Mouse (Mus musculus): Measurements from ENCODE around the gene Garnl3. TPM values are rescaled to one million over a fixed set of nuclear protein-coding genes. Genes with fewer than 3 reads are reported as not detected.

The Garnl3 gene
- total RNA-seq (2021) (1 to 10 TPM; 3.6 to 3.8 TPM), polyA plus RNA-seq (2012; rRNA removed) (1.9 and 2.3 TPM in 2 replicates)
- long read RNA-seq, partial matches to known transcripts: 3 of 5 reads
- long read RNA-seq, other reads (novel, unspliced or antisense): 2 of 5 reads

DNA sequence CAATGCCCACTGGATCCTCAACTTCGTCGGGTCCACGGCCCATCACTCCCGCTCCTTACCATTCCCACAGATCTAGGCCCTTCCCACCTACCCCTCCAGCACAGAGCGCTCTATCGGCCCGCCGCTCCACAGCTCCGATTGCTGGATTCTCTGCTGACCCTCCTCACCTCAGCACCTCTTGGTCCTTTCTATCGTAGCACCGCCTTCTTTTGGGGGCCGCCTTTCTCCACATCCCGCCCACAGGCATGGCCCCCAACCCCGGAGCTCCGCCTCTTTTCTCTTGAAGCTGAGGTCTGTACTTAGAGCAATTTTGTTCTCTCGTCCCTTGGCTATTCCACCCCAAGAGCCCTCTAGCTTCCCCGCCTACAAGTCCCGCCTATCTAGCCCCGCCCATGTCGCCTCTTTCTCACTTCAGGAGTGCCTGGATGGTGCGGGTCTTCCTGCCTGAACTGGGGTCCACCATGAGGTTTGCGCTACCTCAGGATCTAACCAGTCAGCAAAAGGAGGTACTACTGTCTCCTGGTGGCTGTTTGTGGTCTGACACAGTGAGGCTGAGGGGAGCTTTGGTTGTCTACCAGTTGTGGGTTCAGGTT, at the start of gene Garnl3:
Garnl3 (minus strand) TSS at position 155 of the 593 bp plus-strand sequence.
- peak within 1 kb of the TSS; percentile 89 for H3K4me3 ChIP-seq
- TF ChIP-seq POLR2A (IDR thresholded peaks at IDR 0.05; ENCODE audit: insufficient read depth, low read depth, low read length): 0 out of 2 replicates have a peak, but pooled peaks have one; percentile 8
- TF ChIP-seq EP300 (IDR thresholded peaks at IDR 0.05; ENCODE audit: insufficient read depth, low read depth, low read length): no peak
- TF ChIP-seq CTCF (IDR thresholded peaks at IDR 0.05): peak; percentile 81
- H3K36me3 ChIP-seq (ENCODE audit: control insufficient read depth, insufficient read depth, low read length): no peaks in the 10 kb centered on the region
- H3K9ac ChIP-seq (ENCODE audit: low read depth, low read length): peak within 1 kb of the TSS; percentile 36
- WGBS: 2% methylated on average over 22 of the region's 22 CpGs
- H3K4me1 ChIP-seq (ENCODE audit: control insufficient read depth, insufficient read depth, low read length): 0 out of 2 replicates have a peak, but pooled peaks cover 3% of the 10 kb centered on the region
- DNase-seq: peak; percentile 73 to 74
- no peaks in the 10 kb centered on the region for H3K27me3 ChIP-seq (ENCODE audit: control insufficient read depth, insufficient read depth, low read length)
- H3K27ac ChIP-seq: peak within 1 kb of the TSS; percentile 73
- H3K79me2 ChIP-seq (replicated peaks; ENCODE audit: control insufficient read depth, insufficient read depth, low read length): no peaks in the 10 kb centered on the region
- intact Hi-C loops (cut with DNase I): loop anchor here (5.0 kb wide), 2 partner anchors 109 to 149 kb away; partner anchors contain the start of gene Slc2a8

DNA sequence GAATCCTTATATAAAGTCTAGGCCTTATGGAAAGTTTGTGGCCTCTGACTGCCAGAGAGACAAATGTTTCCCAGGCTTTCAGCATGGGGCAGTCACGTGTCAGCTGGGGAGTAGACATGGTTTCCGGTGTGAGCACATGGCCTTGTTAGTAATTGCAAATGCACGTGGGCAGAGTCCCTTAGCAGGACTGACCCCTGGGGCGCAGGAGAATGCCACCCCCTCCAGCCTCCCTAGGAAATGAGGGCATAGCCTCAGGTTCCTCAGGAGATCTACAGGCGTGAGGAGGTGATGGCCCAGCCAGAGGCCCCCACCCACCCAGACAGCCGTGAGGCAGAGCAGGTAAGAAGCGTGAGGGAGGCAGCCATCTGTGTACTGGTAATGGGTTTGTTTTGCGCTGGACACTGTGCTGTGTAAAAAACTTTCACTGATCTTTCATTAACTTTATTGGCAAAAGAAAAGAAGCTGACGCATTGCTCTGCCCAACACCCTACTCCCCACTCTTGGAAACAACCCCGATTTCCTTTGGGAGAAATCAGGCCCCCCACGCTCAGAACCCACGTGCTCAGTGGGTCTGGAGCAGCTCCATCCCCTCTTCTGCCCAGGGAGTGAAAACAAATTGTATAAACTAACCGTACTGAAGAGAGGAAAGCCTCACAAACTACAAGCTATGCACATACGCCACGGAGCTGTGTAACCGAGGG, 48.6 kb upstream of the Garnl3 start:
- intact Hi-C loops (cut with DNase I): no loop called here
- Histone ChIP-seq H3K79me2 (replicated peaks; ENCODE audit: control insufficient read depth, insufficient read depth, low read length) (no peaks in the 10 kb centered on the region), H3K27me3 (ENCODE audit: control insufficient read depth, insufficient read depth, low read length) (no peaks in the 10 kb centered on the region), H3K9ac (ENCODE audit: low read depth, low read length) (no peak overlapping the region), H3K27ac (peak overlapping the region; percentile 30), H3K4me3 (no peak overlapping the region), H3K36me3 (ENCODE audit: control insufficient read depth, insufficient read depth, low read length) (no peaks in the 10 kb centered on the region), H3K4me1 (ENCODE audit: control insufficient read depth, insufficient read depth, low read length) (peaks cover 16% of the 10 kb centered on the region)
- TF ChIP-seq CTCF (IDR thresholded peaks at IDR 0.05) (no peak), EP300 (IDR thresholded peaks at IDR 0.05; ENCODE audit: insufficient read depth, low read depth, low read length) (peak; percentile 41; the same call in 1 of the 2 replicates), POLR2A (IDR thresholded peaks at IDR 0.05; ENCODE audit: insufficient read depth, low read depth, low read length) (no peak)
- DNase-seq: peak in 1 of 2 experiments; percentile 60
- WGBS: 55% methylated on average over 16 of the region's 16 CpGs

DNA sequence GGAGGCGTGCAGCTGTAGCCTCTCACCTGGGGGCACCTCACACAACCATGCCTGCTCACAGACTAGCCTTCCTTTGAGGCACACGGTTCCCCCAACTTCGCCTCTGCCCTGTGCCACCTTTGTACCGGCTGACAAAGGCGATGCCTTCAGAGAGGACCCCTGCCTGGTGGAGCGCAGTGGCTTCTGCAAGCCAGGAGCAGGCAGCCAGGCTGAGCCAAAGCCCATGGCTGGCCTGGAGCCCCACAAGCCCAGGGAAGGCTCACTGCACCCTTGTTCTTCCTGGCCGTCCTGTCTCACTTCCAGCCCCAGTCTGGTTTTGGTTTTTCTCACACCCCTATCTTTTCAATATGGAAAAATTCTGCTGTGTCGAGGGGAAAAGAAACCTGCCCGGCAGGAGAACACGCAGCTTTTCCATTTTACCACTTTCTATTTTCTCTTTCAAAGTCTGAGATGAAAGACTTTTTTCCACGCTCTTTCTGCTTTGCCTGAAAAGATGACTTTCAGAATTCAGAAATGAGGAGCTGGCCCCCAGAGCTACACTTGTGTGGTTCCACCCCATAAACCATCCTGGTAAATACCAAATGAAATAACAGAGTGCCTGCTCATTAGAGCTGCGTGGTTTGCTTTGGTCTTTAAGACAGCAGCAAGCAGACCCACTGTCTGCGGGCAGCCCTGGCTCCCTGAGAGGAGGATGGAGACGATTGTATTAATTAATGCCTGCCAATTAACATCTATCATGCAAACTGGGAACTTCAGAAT, 47.9 kb upstream of the Garnl3 start:
- H3K9ac ChIP-seq (ENCODE audit: low read depth, low read length): no peak overlapping the region
- H3K4me3 ChIP-seq: no peak overlapping the region
- peak overlapping the region; percentile 26 for H3K27ac ChIP-seq
- 78% methylated on average over 14 of the region's 14 CpGs for WGBS
- TF ChIP-seq EP300 (IDR thresholded peaks at IDR 0.05; ENCODE audit: insufficient read depth, low read depth, low read length) (no peak), CTCF (IDR thresholded peaks at IDR 0.05) (no peak), POLR2A (IDR thresholded peaks at IDR 0.05; ENCODE audit: insufficient read depth, low read depth, low read length) (no peak)
- no peaks in the 10 kb centered on the region for H3K79me2 ChIP-seq (replicated peaks; ENCODE audit: control insufficient read depth, insufficient read depth, low read length)
- DNase-seq: no peak
- intact Hi-C loops (cut with DNase I): no loop called here
- H3K4me1 ChIP-seq (ENCODE audit: control insufficient read depth, insufficient read depth, low read length): peaks cover 16% of the 10 kb centered on the region
- H3K27me3 ChIP-seq (ENCODE audit: control insufficient read depth, insufficient read depth, low read length): no peaks in the 10 kb centered on the region
- no peaks in the 10 kb centered on the region for H3K36me3 ChIP-seq (ENCODE audit: control insufficient read depth, insufficient read depth, low read length)

DNA sequence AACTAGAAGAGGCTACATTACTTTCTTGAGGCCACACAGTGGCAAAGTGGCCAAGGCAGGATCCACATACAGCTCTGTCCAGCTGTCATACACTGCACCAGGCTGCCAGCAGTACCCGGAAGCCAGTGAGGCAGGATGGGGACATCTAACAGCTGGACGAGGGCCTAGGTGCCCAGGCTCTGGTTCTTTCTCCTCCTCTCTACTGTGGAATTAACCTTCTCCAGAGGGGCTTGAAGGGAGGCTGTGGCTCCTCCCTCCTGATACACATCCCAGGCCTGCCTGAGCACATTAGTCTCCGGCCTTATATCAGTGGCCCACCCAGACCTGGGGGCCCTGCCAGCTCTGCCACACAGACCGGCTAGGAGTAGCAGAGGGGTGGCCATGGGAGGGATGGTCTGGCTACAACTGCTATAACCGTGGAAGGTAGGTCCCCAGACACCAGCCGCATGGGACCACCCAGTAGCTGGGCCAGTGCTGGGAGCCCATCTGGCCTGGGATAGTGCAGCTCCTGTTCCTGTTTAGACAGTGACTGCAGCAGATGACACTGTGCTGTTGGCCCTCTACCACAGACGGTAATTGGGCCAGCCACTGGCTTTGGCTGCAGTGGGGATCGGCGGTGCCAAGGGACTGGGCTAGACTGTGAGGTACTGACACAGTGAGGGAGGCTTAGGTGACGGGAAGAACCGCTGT, 46.9 kb upstream of the Garnl3 start:
- no peak for TF ChIP-seq CTCF (IDR thresholded peaks at IDR 0.05)
- TF ChIP-seq POLR2A (IDR thresholded peaks at IDR 0.05; ENCODE audit: insufficient read depth, low read depth, low read length): no peak
- no peak for TF ChIP-seq EP300 (IDR thresholded peaks at IDR 0.05; ENCODE audit: insufficient read depth, low read depth, low read length)
- Histone ChIP-seq H3K79me2 (replicated peaks; ENCODE audit: control insufficient read depth, insufficient read depth, low read length) (no peaks in the 10 kb centered on the region), H3K4me3 (no peak overlapping the region), H3K36me3 (ENCODE audit: control insufficient read depth, insufficient read depth, low read length) (no peaks in the 10 kb centered on the region), H3K9ac (ENCODE audit: low read depth, low read length) (no peak overlapping the region; the same call in 1 of the 2 replicates), H3K4me1 (ENCODE audit: control insufficient read depth, insufficient read depth, low read length) (peaks cover 16% of the 10 kb centered on the region), H3K27ac (peak overlapping the region; percentile 34), H3K27me3 (ENCODE audit: control insufficient read depth, insufficient read depth, low read length) (no peaks in the 10 kb centered on the region)
- intact Hi-C loops (cut with DNase I): no loop called here
- DNase-seq: peak in 1 of 2 experiments; percentile 47
- 58% methylated on average over 11 of the region's 11 CpGs for WGBS

DNA sequence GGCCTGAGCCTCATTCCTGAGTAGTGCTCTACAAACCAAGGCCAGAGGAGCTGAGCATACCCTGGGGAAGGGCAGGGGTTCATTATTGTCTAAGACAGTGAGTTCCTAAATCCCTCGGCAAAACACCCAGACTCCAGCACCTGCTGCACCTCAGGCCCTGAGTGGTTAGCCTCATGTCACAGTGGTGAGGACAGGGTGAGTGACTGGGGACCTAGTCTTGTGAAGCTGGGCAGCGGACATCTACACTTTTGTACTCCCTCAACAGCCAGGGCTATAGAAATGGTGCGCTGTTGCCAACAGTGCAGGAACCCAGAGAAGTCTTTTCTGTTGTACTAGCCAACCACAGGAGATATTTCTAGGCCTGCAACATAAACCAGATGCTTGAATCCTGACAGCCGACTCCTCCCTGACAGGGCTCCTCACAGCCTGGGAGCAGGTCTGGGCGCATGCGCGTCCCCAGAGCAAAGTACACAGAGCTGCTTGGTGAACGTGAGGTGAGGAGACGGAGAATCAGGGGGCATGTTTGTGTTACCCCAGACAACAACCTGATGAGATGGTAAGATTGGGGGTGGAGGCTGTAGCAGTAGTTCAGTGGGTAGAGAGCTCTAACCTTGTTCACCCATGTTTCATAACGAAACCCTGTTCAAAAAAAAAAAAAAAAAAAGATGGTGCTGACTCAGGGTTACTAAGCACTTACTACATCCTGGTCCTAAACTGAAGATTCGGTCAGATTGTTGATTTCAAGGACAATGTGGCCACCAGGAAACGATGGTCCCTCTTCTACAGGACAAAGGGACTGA, 46.2 kb upstream of the Garnl3 start:
- peak in 1 of 2 experiments; percentile 66 for DNase-seq
- peak overlapping the region; percentile 34 for H3K27ac ChIP-seq

More for the DNA sequence above, 46.2 kb upstream of the Garnl3 start:
- Histone ChIP-seq H3K4me1 (ENCODE audit: control insufficient read depth, insufficient read depth, low read length) (peaks cover 16% of the 10 kb centered on the region), H3K36me3 (ENCODE audit: control insufficient read depth, insufficient read depth, low read length) (no peaks in the 10 kb centered on the region), H3K9ac (ENCODE audit: low read depth, low read length) (no peak overlapping the region), H3K27me3 (ENCODE audit: control insufficient read depth, insufficient read depth, low read length) (no peaks in the 10 kb centered on the region), H3K4me3 (no peak overlapping the region), H3K79me2 (replicated peaks; ENCODE audit: control insufficient read depth, insufficient read depth, low read length) (no peaks in the 10 kb centered on the region)
- 55% methylated on average over 12 of the region's 12 CpGs for WGBS
- intact Hi-C loops (cut with DNase I): no loop called here
- TF ChIP-seq POLR2A (IDR thresholded peaks at IDR 0.05; ENCODE audit: insufficient read depth, low read depth, low read length): 0 out of 2 replicates have a peak, but pooled peaks have one; percentile 12
- TF ChIP-seq EP300 (IDR thresholded peaks at IDR 0.05; ENCODE audit: insufficient read depth, low read depth, low read length): no peak
